Mouse (Mus musculus) midbrain, embryonic 11.5 days (tissue): ENCODE measurements at regions not wholly inside any gene's neighbourhood (a gene's known extent, or its start where the extent isn't known, plus 50 kb on each side); places are given as distances from the start of the nearest gene placed in this dataset.

Experiments
- ATAC-seq: fragments of 200-750 bp; cut with Nextera tagmentation; 2 replicates; pipeline ENCODE4 v1.8.0; 2017; ENCODE audit warnings: moderate TSS enrichment, moderate library complexity; ENCODE audit not compliant: low FRiP score
- DNase-seq: peaks from one replicate; pipeline ENCODE4 v3.0.0; 2015; ENCODE audit warnings: low spot score; ENCODE audit errors: missing footprints
- H3K27ac ChIP-seq: fragments of 300-500 bp; sonication (generic); 2 replicates; pipeline ENCODE4 v1.5.1; 2014; ENCODE audit warnings: low read depth, low read length
- H3K27me3 ChIP-seq: fragments of 300-500 bp; sonication (generic); 2 replicates; pipeline ENCODE4 v1.6.1; 2014; ENCODE audit warnings: mild to moderate bottlenecking, low read length, moderate library complexity, mixed read lengths; ENCODE audit not compliant: control insufficient read depth, insufficient read depth
- H3K36me3 ChIP-seq: fragments of 300-500 bp; sonication (generic); 2 replicates; pipeline ENCODE4 v1.6.1; 2014; ENCODE audit warnings: mild to moderate bottlenecking, low read length, moderate library complexity, mixed read lengths; ENCODE audit not compliant: control insufficient read depth, insufficient read depth
- H3K4me1 ChIP-seq: fragments of 300-500 bp; sonication (generic); 2 replicates; pipeline ENCODE4 v1.6.1; 2014; ENCODE audit warnings: low read length; ENCODE audit not compliant: control insufficient read depth, insufficient read depth
- H3K4me2 ChIP-seq: fragments of 300-500 bp; sonication (generic); 2 replicates; pipeline ENCODE4 v1.6.1; 2014; ENCODE audit warnings: mild to moderate bottlenecking, moderate library complexity
- H3K4me3 ChIP-seq: fragments of 300-500 bp; sonication (generic); 2 replicates; pipeline ENCODE4 v1.5.1; 2014; ENCODE audit warnings: low read depth, low read length
- H3K9ac ChIP-seq: fragments of 300-500 bp; sonication (generic); 2 replicates; pipeline ENCODE4 v1.6.1; 2014; ENCODE audit warnings: low read length
- H3K9me3 ChIP-seq: fragments of 300-500 bp; sonication (generic); 2 replicates; pipeline ENCODE4 v1.6.1; 2016; ENCODE audit warnings: low read length; ENCODE audit not compliant: control insufficient read depth
- WGBS: fragments of 180-500 bp; shearing (Covaris S2); extraction: QIAGEN DNeasy Blood & Tissue Kit; methylation state at CpG from one replicate; pipeline ENCODE4 v1.1.7; 2014; 5-methylcytosine and 5-hydroxymethylcytosine counted together

- ATAC-seq, result no peak
- DNase-seq, result peak; percentile 59
- Histone ChIP-seq H3K4me2 (no peak overlapping the region), H3K9me3 (no peaks in the 10 kb centered on the region), H3K27me3 (no peaks in the 10 kb centered on the region), H3K4me3 (no peak overlapping the region), H3K9ac (no peak overlapping the region), H3K27ac (no peak overlapping the region), H3K36me3 (no peaks in the 10 kb centered on the region), H3K4me1 (no peaks in the 10 kb centered on the region)
- WGBS, result 81% methylated on average over 3 of the region's 3 CpGs
These were observed 223.6 kb upstream of the Lyplal1 start for GRCm38 (mm10) chr1:186340701-186341100.

GRCm38 (mm10) chr1:186317285-186317684 is 200.2 kb upstream of the Lyplal1 start:
- no peak overlapping the region for H3K27ac ChIP-seq
- H3K4me3 ChIP-seq, result no peak overlapping the region
- WGBS, result 92% methylated on average over 2 of the region's 2 CpGs
- no peaks in the 10 kb centered on the region; the same call in 1 of the 2 replicates for H3K4me1 ChIP-seq
- H3K4me2 ChIP-seq, result no peak overlapping the region
- ATAC-seq, result no peak
- no peaks in the 10 kb centered on the region for H3K36me3 ChIP-seq
- H3K9ac ChIP-seq, result no peak overlapping the region
- H3K9me3 ChIP-seq, result no peaks in the 10 kb centered on the region
- no peaks in the 10 kb centered on the region for H3K27me3 ChIP-seq
- no peak for DNase-seq

- Histone ChIP-seq H3K27me3 (no peaks in the 10 kb centered on the region), H3K36me3 (no peaks in the 10 kb centered on the region), H3K4me2 (no peak overlapping the region), H3K27ac (no peak overlapping the region), H3K4me1 (no peaks in the 10 kb centered on the region), H3K9me3 (no peaks in the 10 kb centered on the region), H3K9ac (no peak overlapping the region), H3K4me3 (no peak overlapping the region)
- 87% methylated on average over 4 of the region's 4 CpGs for WGBS
- ATAC-seq (no peak), DNase-seq (peak; percentile 45)
These were observed 197.1 kb upstream of the Lyplal1 start for GRCm38 (mm10) chr1:186314180-186314579.

GRCm38 (mm10) chr1:186312698-186313097 is 195.6 kb upstream of the Lyplal1 start:
- H3K9ac ChIP-seq, result no peak overlapping the region
- WGBS, result 86% methylated on average over 9 of the region's 9 CpGs
- no peak overlapping the region for H3K27ac ChIP-seq
- H3K4me2 ChIP-seq, result no peak overlapping the region
- H3K27me3 ChIP-seq, result no peaks in the 10 kb centered on the region
- no peaks in the 10 kb centered on the region for H3K36me3 ChIP-seq
- H3K4me3 ChIP-seq, result no peak overlapping the region
- H3K4me1 ChIP-seq, result no peaks in the 10 kb centered on the region
- DNase-seq, result peak; percentile 33
- no peaks in the 10 kb centered on the region for H3K9me3 ChIP-seq
- no peak for ATAC-seq

GRCm38 (mm10) chr1:186312008-186312407 is 194.9 kb upstream of the Lyplal1 start:
- no peaks in the 10 kb centered on the region for H3K4me1 ChIP-seq
- no peak for ATAC-seq
- no peak overlapping the region for H3K27ac ChIP-seq
- no peaks in the 10 kb centered on the region for H3K27me3 ChIP-seq
- peak; percentile 72 for DNase-seq
- no peak overlapping the region for H3K4me2 ChIP-seq
- no peaks in the 10 kb centered on the region for H3K9me3 ChIP-seq
- no peaks in the 10 kb centered on the region for H3K36me3 ChIP-seq
- H3K9ac ChIP-seq, result no peak overlapping the region
- WGBS, result 81% methylated on average over 7 of the region's 7 CpGs
- no peak overlapping the region for H3K4me3 ChIP-seq

GRCm38 (mm10) chr1:186307627-186308026 is 190.5 kb upstream of the Lyplal1 start:
- Histone ChIP-seq H3K36me3 (no peaks in the 10 kb centered on the region), H3K4me1 (no peaks in the 10 kb centered on the region), H3K27ac (no peak overlapping the region), H3K9ac (no peak overlapping the region), H3K9me3 (no peaks in the 10 kb centered on the region), H3K4me2 (no peak overlapping the region), H3K27me3 (no peaks in the 10 kb centered on the region), H3K4me3 (no peak overlapping the region)
- ATAC-seq (no peak), DNase-seq (peak; percentile 21)
- 86% methylated on average over 6 of the region's 6 CpGs for WGBS

GRCm38 (mm10) chr1:186297464-186297863 is 180.4 kb upstream of the Lyplal1 start:
- H3K27me3 ChIP-seq, result no peaks in the 10 kb centered on the region
- H3K4me3 ChIP-seq, result no peak overlapping the region
- no peak overlapping the region for H3K27ac ChIP-seq
- H3K36me3 ChIP-seq, result no peaks in the 10 kb centered on the region
- H3K4me1 ChIP-seq, result no peaks in the 10 kb centered on the region
- 85% methylated on average over 7 of the region's 7 CpGs for WGBS
- no peak for DNase-seq
- H3K9ac ChIP-seq, result no peak overlapping the region
- H3K9me3 ChIP-seq, result no peaks in the 10 kb centered on the region
- no peak for ATAC-seq
- H3K4me2 ChIP-seq, result no peak overlapping the region

GRCm38 (mm10) chr1:186295201-186295600 is 178.1 kb upstream of the Lyplal1 start:
- no peak for ATAC-seq
- Histone ChIP-seq H3K4me3 (no peak overlapping the region), H3K36me3 (no peaks in the 10 kb centered on the region), H3K4me1 (no peaks in the 10 kb centered on the region), H3K9me3 (no peaks in the 10 kb centered on the region), H3K27me3 (no peaks in the 10 kb centered on the region), H3K27ac (no peak overlapping the region), H3K4me2 (no peak overlapping the region), H3K9ac (no peak overlapping the region)
- no peak for DNase-seq
- WGBS, result 77% methylated on average over 2 of the region's 2 CpGs

- WGBS, result 94% methylated on average over 2 of the region's 2 CpGs
- no peaks in the 10 kb centered on the region for H3K36me3 ChIP-seq
- no peaks in the 10 kb centered on the region for H3K9me3 ChIP-seq
- no peak overlapping the region for H3K4me2 ChIP-seq
- H3K27me3 ChIP-seq, result no peaks in the 10 kb centered on the region
- no peak overlapping the region for H3K27ac ChIP-seq
- ATAC-seq (no peak), DNase-seq (no peak)
- H3K4me1 ChIP-seq, result no peaks in the 10 kb centered on the region
- H3K4me3 ChIP-seq, result no peak overlapping the region
- H3K9ac ChIP-seq, result no peak overlapping the region
These were observed 177.5 kb upstream of the Lyplal1 start for GRCm38 (mm10) chr1:186294635-186295034.

GRCm38 (mm10) chr1:186289117-186289516 is 172.0 kb upstream of the Lyplal1 start:
- ATAC-seq, result no peak
- H3K4me3 ChIP-seq, result no peak overlapping the region
- H3K4me1 ChIP-seq, result no peaks in the 10 kb centered on the region
- H3K27ac ChIP-seq, result no peak overlapping the region
- no peak overlapping the region for H3K9ac ChIP-seq
- no peaks in the 10 kb centered on the region for H3K27me3 ChIP-seq
- WGBS, result 88% methylated on average over 2 of the region's 2 CpGs
- H3K36me3 ChIP-seq, result no peaks in the 10 kb centered on the region
- no peak overlapping the region for H3K4me2 ChIP-seq
- DNase-seq, result no peak
- H3K9me3 ChIP-seq, result no peaks in the 10 kb centered on the region
